Mouse (Mus musculus): ENCODE results near the gene Timm8a1. TPM values are rescaled to one million over a fixed set of nuclear protein-coding genes. Genes with fewer than 3 reads are reported as not detected.

The Timm8a1 gene
- polyA plus RNA-seq (2016; fragmentation: Nextera tagmentation; extraction: Ambion mirVana), result 60.6 and 62.7 TPM in 2 replicates

DNA sequence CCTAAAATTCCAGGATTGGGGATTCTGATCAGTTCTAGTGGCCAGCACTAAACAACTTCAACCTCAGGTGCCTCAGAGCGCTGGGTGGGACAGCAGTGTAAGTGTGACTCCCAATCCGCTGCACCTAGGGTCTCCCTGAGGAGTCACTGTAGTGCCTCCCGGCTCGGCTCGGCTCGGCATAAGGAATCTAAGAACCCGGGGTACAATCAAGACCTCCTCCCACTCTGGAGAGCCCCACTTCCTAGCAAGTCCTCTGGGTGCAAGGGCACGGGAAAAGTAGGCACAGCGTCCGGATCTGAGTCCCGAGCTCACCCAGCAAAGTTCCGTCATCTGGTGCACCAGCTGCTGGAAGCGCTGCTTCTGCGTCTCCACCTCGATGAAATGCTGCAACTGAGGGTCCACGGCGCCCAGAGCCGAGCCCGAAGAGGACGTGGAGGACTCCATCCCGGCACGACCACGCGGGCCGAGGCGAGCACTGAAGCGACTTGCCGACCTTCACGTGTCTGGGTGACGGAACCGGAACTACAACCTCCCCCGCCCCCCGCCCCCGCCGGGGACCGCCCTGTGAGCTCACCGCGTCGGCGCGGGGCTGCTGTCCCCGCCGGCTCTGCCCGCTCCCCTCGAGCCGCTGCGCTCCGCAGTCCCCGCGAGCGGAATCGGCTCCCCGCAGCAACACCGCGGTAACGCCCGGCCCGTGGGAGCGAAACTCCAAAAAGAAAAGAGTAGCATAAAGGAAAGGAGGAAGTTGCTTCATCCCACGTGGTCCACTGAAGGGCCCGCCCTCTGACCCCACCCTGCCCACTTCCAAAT lies at the start of gene Timm8a1:
Gene Timm8a1 (minus strand): TSS at position 721 of the 810 bp plus-strand sequence.
- Histone ChIP-seq H3K4me2 (peak within 1 kb of the TSS; percentile 59), H3K4me3 (replicated peaks) (peak within 1 kb of the TSS; percentile 54), H3K27ac (peak within 1 kb of the TSS; percentile 81), H3K4me1 (no peaks in the 10 kb centered on the region), H3K9ac (peak within 1 kb of the TSS; percentile 56), H3K9me3 (no peaks in the 10 kb centered on the region), H3K36me3 (replicated peaks) (0 out of 2 replicates have a peak, but pooled peaks cover 3% of the 10 kb centered on the region), H3K27me3 (no peaks in the 10 kb centered on the region)
- peak; percentile 91 for ATAC-seq (ENCODE audit: low FRiP score)
- WGBS, result 29% methylated on average over 41 of the region's 61 CpGs

DNA sequence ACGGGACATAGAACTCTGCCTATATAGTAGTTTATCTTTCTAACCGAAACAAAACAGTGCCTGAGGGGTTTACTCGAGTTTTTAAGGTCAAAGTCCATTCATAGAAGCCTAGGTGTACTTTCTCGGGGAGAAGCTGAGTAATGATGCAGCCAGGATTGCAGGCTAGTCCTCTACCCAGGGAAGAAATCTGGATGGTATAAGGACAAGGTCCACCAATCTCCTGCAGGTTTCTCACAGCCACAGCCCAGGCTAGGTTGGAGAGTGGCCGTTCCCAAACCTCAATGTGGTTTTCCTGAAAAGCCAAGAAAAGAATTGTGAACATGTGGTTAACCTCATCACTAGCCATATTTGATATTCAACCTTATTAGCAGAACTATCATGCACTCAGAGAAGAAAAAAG lies 48.2 kb upstream of the Timm8a1 start:
- Histone ChIP-seq H3K9ac (no peak overlapping the region), H3K36me3 (replicated peaks) (peaks cover 17% of the 10 kb centered on the region), H3K4me3 (replicated peaks) (no peak overlapping the region), H3K27me3 (no peaks in the 10 kb centered on the region), H3K4me1 (peaks cover 5% of the 10 kb centered on the region; the same call in 1 of the 2 replicates), H3K27ac (no peak overlapping the region), H3K4me2 (no peak overlapping the region), H3K9me3 (no peaks in the 10 kb centered on the region)
- 63% methylated on average over 5 of the region's 5 CpGs for WGBS
- no peak for ATAC-seq (ENCODE audit: low FRiP score)

DNA sequence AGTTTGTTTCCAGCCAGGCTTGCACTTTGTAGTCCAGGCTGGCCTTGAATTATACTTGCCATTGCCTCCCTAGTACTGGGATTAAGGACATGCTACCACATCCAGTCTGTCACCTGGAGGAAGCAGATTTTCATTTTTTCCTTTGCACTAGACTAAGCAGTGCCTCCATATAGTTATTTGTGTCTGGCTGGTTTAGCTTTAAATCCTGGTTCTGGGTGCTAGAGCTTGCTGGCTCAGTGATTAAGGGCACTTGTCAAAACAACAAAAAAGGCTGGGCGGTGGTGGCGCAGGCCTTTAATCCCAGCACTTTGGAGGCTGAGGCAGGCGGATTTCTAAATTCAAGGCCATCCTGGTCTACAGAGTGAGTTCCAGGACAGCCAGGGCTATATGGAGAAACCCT lies 47.3 kb upstream of the Timm8a1 start:
- WGBS, result 80% methylated on average over 3 of the region's 3 CpGs
- Histone ChIP-seq H3K4me2 (no peak overlapping the region), H3K36me3 (replicated peaks) (peaks cover 17% of the 10 kb centered on the region), H3K27me3 (no peaks in the 10 kb centered on the region), H3K4me3 (replicated peaks) (no peak overlapping the region), H3K27ac (no peak overlapping the region), H3K9me3 (no peaks in the 10 kb centered on the region), H3K9ac (no peak overlapping the region), H3K4me1 (peaks cover 5% of the 10 kb centered on the region; the same call in 1 of the 2 replicates)
- no peak for ATAC-seq (ENCODE audit: low FRiP score)

DNA sequence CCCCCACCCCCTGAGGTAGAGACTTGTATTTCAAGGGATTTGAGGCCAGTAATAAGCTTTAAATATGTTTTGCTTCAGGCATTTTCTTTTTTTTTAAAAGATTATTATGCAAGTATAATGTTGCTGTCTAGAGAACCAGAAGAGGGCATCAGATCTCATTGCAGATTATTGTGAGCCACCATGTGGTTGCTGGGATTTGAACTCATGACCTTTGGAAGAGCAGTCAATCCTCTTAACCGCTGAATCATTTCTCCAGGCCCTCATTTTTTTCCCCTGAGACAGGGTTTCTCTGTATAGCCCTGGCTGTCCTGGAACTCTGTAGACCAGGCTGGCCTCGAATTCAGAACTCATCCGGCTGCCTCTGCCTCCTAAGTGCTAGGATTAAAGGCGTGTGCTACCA lies 46.6 kb upstream of the Timm8a1 start:
- WGBS, result 89% methylated on average over 4 of the region's 4 CpGs

DNA sequence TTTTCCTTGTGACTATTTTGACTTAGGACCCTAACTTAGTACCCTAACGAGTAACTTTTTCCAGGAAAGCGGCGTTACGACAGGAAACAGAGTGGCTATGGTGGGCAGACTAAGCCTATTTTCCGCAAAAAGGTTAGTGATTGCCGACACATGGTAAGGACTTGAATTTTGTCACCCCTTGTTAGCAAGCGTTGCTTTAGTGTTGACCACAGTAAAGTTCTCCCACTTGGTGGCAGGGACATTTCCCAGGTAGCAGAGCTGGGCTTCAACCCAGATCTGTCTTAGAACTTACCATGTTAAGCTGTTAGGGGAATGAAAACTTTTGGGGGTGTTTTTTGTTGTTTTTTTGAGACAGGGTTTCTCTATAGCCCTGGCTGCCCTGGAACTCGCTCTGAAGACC lies 44.8 kb upstream of the Timm8a1 start:
- no peak for ATAC-seq (ENCODE audit: low FRiP score)
- 41% methylated on average over 8 of the region's 8 CpGs for WGBS
- H3K4me1 ChIP-seq, result peaks cover 5% of the 10 kb centered on the region; the same call in 1 of the 2 replicates
- peaks cover 17% of the 10 kb centered on the region for H3K36me3 ChIP-seq (replicated peaks)
- no peak overlapping the region for H3K27ac ChIP-seq
- no peaks in the 10 kb centered on the region for H3K9me3 ChIP-seq
- H3K4me3 ChIP-seq (replicated peaks), result peak overlapping the region; percentile 49
- peak overlapping the region; percentile 60 for H3K4me2 ChIP-seq
- no peaks in the 10 kb centered on the region for H3K27me3 ChIP-seq
- H3K9ac ChIP-seq, result peak overlapping the region; percentile 68

More for the DNA sequence above, 46.6 kb upstream of the Timm8a1 start:
- Histone ChIP-seq H3K4me1 (peaks cover 5% of the 10 kb centered on the region; the same call in 1 of the 2 replicates), H3K9ac (no peak overlapping the region), H3K4me3 (replicated peaks) (no peak overlapping the region), H3K27me3 (no peaks in the 10 kb centered on the region), H3K9me3 (no peaks in the 10 kb centered on the region), H3K4me2 (no peak overlapping the region), H3K36me3 (replicated peaks) (peaks cover 17% of the 10 kb centered on the region), H3K27ac (no peak overlapping the region)
- ATAC-seq (ENCODE audit: low FRiP score), result no peak

DNA sequence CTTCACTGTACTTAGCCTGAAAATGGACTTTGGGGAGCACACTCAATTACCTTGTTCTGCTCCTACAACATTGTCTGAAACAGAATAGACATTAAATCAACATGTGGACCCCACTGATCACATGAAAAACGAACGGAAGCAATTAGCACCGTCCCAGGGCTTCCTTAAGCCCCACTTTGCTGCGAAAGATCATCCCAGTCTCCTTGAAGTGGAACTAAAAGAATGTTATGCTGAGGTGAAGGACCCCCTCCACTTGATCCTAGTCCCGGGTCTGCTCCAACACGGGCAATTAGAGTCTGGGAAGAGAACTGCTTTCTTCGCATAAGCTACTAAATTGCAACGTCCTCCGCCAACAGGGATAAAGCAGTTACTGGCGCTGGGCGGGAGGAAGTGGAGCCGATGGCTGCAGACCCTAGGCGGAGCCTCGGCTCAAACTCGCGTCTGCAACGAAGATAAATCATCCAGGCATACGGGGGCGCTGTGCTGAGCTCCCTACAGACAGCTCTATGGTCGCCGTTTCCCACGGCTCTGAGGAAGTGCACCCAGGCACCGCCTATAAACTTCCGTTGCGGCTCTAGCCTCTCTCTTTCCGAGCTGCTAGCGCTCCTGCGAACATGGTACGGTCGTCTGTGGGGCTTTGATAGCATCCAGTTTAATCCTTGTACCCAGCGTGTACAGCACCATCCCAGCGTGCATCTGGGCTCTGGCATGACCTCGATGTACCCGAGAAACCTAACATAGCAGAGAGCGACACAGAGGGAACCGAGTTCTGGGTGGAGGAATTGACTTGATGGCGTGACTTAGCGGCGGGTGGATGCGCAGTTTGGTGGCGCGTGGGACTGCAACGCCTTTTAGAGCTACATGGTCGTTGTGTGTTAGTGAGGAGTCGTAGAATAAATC lies 43.7 kb upstream of the Timm8a1 start, which contains the start of gene Rpl36a:
Gene Rpl36a (plus strand): TSS at position 552 of the 900 bp plus-strand sequence.
- H3K9ac ChIP-seq, result peak within 1 kb of the TSS; percentile 68
- peak within 1 kb of the TSS; percentile 60 for H3K4me2 ChIP-seq
- peak; percentile 97 for ATAC-seq (ENCODE audit: low FRiP score)
- WGBS, result 22% methylated on average over 45 of the region's 45 CpGs
- H3K27me3 ChIP-seq, result no peaks in the 10 kb centered on the region
- H3K36me3 ChIP-seq (replicated peaks), result peaks cover 16% of the 10 kb centered on the region
- no peaks in the 10 kb centered on the region for H3K9me3 ChIP-seq
- peak within 1 kb of the TSS; percentile 49 for H3K4me3 ChIP-seq (replicated peaks)
- H3K27ac ChIP-seq, result peak within 1 kb of the TSS; percentile 91
- peaks cover 5% of the 10 kb centered on the region; the same call in 1 of the 2 replicates for H3K4me1 ChIP-seq

DNA sequence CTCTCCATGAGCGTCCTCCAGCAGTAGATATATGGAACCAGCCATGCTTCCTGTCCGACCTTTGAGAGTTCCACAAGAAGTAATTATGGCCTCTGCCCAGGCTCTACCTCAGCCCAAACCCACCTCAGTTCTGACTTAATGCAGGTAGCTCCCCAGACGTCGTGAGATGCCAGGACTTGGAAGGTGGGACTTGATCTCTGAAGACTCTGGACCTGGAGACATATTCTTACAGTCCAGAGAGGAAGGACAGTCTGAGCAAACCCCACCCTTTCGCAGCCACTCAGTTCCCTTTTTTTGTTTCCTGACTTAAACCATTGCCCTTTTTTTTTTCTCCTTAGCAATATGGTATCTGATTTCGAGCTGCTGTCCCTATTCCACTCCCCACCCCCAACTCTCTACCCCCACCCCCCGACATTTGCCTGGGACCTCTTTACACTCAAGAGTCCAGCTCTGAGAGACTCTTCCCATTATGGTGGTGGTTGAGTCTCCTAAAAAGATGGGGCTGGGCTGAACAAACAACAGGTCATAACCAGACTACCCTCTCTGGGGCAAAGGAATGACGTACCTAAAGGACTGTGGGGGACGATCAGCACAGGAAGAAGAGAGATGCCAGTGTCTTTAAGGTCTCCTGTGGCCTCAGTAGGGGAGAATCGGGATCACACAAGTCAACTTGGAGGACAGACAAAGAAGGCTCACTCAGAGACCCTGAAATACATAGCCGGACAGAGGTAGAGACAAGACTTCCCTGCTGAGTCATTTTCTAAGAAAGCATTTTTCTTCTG lies 41.4 kb upstream of the Timm8a1 start, which contains the start of gene Btk:
Gene Btk (minus strand): TSS at position 683 of the 782 bp plus-strand sequence.
- no peak within 1 kb of the TSS for H3K27ac ChIP-seq
- H3K4me2 ChIP-seq, result no peak within 1 kb of the TSS
- no peaks in the 10 kb centered on the region for H3K9me3 ChIP-seq
- no peak within 1 kb of the TSS for H3K4me3 ChIP-seq (replicated peaks)
- 0 out of 2 replicates have a peak, but pooled peaks cover 3% of the 10 kb centered on the region for H3K36me3 ChIP-seq (replicated peaks)
- peaks cover 5% of the 10 kb centered on the region; the same call in 1 of the 2 replicates for H3K4me1 ChIP-seq
- WGBS, result 86% methylated on average over 11 of the region's 11 CpGs
- no peak for ATAC-seq (ENCODE audit: low FRiP score)
- H3K27me3 ChIP-seq, result no peaks in the 10 kb centered on the region
- no peak within 1 kb of the TSS for H3K9ac ChIP-seq

DNA sequence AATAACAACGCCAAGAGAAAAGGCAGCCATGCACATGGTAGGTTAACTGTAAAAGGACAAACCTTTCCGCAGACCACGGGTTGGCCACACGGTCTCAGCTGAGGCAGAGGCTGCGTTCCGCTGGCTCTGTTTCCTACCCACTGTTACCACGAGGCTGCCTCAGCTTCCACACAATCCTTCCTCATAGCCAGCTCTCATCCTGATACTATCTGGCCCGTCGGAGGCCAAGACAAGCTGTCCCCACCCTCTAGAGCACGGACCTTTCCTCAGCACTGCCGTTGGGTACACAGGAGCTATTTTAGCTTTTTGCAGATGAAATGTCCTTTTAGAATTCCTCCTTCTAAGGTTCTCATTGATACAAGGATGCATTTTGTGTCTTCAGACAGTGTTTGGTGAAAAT lies 40.6 kb upstream of the Timm8a1 start:
- Histone ChIP-seq H3K4me1 (peaks cover 5% of the 10 kb centered on the region; the same call in 1 of the 2 replicates), H3K36me3 (replicated peaks) (no peaks in the 10 kb centered on the region), H3K9ac (no peak overlapping the region), H3K27ac (no peak overlapping the region), H3K9me3 (no peaks in the 10 kb centered on the region), H3K4me2 (no peak overlapping the region), H3K27me3 (no peaks in the 10 kb centered on the region), H3K4me3 (replicated peaks) (no peak overlapping the region)
- no peak for ATAC-seq (ENCODE audit: low FRiP score)
- 81% methylated on average over 11 of the region's 11 CpGs for WGBS

DNA sequence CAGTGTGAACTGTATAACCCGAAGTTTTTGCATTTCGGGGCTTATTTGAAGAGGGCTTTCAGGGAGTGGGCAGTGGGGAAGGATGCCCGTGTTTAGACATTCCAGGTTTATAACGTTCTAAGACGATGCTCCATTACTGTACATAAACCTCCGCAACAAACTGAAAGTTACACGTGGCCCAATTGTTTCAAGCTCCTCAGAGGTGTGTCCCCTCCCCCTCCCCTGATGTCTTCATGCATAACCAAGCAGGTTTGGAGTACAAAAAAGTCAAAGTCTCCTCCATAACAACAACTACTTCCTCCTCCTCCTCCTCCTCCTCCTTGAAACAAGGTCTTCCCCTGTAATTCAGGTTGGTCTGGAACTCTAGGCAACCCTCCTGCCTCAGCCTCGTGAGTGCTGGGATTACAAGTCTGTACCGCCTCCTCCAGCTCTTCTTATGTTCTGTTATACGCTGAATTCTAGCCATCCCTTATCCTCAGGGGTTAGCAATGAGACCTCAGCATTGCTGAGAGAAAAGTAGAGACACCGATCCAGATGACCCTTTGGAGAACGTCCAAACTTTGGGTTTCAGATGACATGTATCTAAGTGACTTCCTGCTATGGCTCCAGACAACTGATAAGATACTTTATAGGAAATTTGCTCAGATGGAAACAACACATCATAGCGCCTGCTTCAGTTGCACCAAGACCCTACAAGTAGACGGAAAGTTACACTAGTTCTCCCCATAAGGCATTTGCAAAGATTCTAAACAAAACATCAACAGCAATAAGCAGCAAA lies 39.1 kb upstream of the Timm8a1 start:
- Histone ChIP-seq H3K9me3 (no peaks in the 10 kb centered on the region), H3K27ac (no peak overlapping the region), H3K4me2 (no peak overlapping the region), H3K36me3 (replicated peaks) (no peaks in the 10 kb centered on the region), H3K4me3 (replicated peaks) (no peak overlapping the region), H3K27me3 (no peaks in the 10 kb centered on the region), H3K4me1 (no peaks in the 10 kb centered on the region), H3K9ac (no peak overlapping the region)
- ATAC-seq (ENCODE audit: low FRiP score), result no peak
- WGBS, result 86% methylated on average over 14 of the region's 14 CpGs

DNA sequence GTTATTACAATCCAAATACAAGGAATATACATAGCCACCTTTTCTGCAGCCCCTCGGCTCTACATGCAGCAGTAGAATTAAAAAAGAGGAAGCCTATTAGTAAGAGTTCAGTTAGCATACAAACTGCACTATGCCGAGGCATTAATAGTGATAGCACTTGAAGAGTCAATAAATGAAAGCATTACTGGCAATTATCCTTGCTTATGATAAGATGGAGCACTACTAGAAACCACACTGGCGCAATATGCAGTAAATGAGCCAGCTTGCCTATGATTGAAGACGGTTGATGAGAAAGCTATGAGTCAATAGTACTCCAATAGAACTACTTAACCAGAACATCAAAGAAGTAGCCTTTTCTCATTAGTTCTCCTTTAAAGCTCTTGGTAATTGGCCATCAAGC lies 36.2 kb upstream of the Timm8a1 start:
- H3K27ac ChIP-seq, result no peak overlapping the region
- WGBS, result 78% methylated on average over 4 of the region's 4 CpGs
- no peaks in the 10 kb centered on the region for H3K27me3 ChIP-seq
- no peak overlapping the region for H3K4me2 ChIP-seq
- H3K36me3 ChIP-seq (replicated peaks), result no peaks in the 10 kb centered on the region
- H3K9me3 ChIP-seq, result no peaks in the 10 kb centered on the region
- no peaks in the 10 kb centered on the region for H3K4me1 ChIP-seq
- no peak overlapping the region for H3K9ac ChIP-seq
- no peak overlapping the region for H3K4me3 ChIP-seq (replicated peaks)
- no peak for ATAC-seq (ENCODE audit: low FRiP score)

Data from forebrain, embryonic 12.5 days (tissue).